Mouse (Mus musculus) forebrain, embryonic 12.5 days (tissue): ENCODE data around the gene Shc3. TPM values are rescaled to one million over a fixed set of nuclear protein-coding genes. Genes with fewer than 3 reads are reported as not detected.
A peak's percentile ranks its signal among the peaks of the same experiment; 100 is the strongest.

Experiments
- ATAC-seq: fragments of 200-750 bp; cut with Nextera tagmentation; 2 replicates; pipeline ENCODE4 v1.8.0; 2017; ENCODE audit warnings: moderate TSS enrichment; ENCODE audit not compliant: low FRiP score
- H3K27ac ChIP-seq: fragments of 300-500 bp; sonication (generic); 2 replicates; pipeline ENCODE4 v1.5.1; 2016; ENCODE audit warnings: mild to moderate bottlenecking
- H3K27me3 ChIP-seq: fragments of 300-500 bp; sonication (generic); 2 replicates; pipeline ENCODE4 v1.6.1; 2016; ENCODE audit warnings: mild to moderate bottlenecking
- H3K36me3 ChIP-seq: fragments of 300-500 bp; sonication (generic); replicated peaks from 2 replicates; pipeline ENCODE4 v1.6.1; 2016; ENCODE audit warnings: mild to moderate bottlenecking
- H3K4me1 ChIP-seq: fragments of 300-500 bp; sonication (generic); 2 replicates; pipeline ENCODE4 v1.6.1; 2016
- H3K4me2 ChIP-seq: fragments of 300-500 bp; sonication (generic); 2 replicates; pipeline ENCODE4 v1.6.1; 2016; ENCODE audit warnings: mild to moderate bottlenecking, moderate library complexity
- H3K4me3 ChIP-seq: fragments of 300-500 bp; sonication (generic); replicated peaks from 2 replicates; pipeline ENCODE4 v1.5.1; 2016; ENCODE audit warnings: mild to moderate bottlenecking
- H3K9ac ChIP-seq: fragments of 300-500 bp; sonication (generic); 2 replicates; pipeline ENCODE4 v1.6.1; 2016; ENCODE audit warnings: mild to moderate bottlenecking
- H3K9me3 ChIP-seq: fragments of 300-500 bp; sonication (generic); 2 replicates; pipeline ENCODE4 v1.6.1; 2016
- WGBS: fragments of 180-500 bp; shearing (Covaris S2); methylation state at CpG from one replicate; pipeline ENCODE4 v1.1.7; 2016; 5-methylcytosine and 5-hydroxymethylcytosine counted together
- polyA plus RNA-seq: library from polyadenylated mRNA; unstranded; fragments of >200 nt; fragmentation: Nextera tagmentation; extraction: Ambion mirVana; gene quantifications from 2 replicates; pipeline ENCODE4 v1.2.1, GENCODE M21; 2016

Shc3 gene
- polyA plus RNA-seq, 1 experiment from 2014 or later: 7.9 TPM

DNA sequence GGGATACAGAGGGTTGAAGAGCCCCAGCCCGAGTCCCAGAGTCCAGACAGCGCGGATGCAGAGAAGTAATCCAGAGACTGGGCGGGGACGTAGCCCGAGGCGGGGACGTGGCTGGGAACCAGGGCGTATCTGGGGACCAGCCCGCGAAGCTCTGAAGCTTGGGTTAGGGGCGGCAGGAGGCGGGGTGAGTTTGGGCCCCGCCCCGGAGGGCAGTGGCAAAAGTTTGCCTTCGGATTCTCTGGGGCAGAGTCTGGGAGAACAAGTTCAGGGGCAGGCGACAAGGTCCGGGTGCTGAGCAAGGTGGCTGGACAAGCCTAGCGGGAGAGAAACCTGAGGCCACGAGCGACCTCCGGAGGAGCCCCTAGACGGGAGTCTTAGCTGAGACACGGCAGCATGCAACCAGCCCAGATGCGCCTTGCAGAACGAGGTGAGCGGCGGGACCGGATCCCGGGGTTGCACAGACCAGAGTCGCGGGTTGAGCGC lies 160.7 kb downstream of the Shc3 start, which contains the start of gene S1pr3:
Gene S1pr3 (plus strand): TSS at position 121 of the 483 bp plus-strand sequence.
- peak within 1 kb of the TSS; percentile 65 for H3K4me2 ChIP-seq
- H3K9me3 ChIP-seq: 0 out of 2 replicates have a peak, but pooled peaks cover 4% of the 10 kb centered on the region
- H3K27ac ChIP-seq: no peak within 1 kb of the TSS
- 2% methylated on average over 33 of the region's 33 CpGs for WGBS
- ATAC-seq: peak; percentile 69
- H3K4me1 ChIP-seq: peaks cover 22% of the 10 kb centered on the region
- H3K4me3 ChIP-seq: peak within 1 kb of the TSS; percentile 40
- H3K36me3 ChIP-seq: peaks cover 3% of the 10 kb centered on the region; the same call in 1 of the 2 replicates
- H3K9ac ChIP-seq: peak within 1 kb of the TSS; percentile 21
- H3K27me3 ChIP-seq: peaks cover 27% of the 10 kb centered on the region

DNA sequence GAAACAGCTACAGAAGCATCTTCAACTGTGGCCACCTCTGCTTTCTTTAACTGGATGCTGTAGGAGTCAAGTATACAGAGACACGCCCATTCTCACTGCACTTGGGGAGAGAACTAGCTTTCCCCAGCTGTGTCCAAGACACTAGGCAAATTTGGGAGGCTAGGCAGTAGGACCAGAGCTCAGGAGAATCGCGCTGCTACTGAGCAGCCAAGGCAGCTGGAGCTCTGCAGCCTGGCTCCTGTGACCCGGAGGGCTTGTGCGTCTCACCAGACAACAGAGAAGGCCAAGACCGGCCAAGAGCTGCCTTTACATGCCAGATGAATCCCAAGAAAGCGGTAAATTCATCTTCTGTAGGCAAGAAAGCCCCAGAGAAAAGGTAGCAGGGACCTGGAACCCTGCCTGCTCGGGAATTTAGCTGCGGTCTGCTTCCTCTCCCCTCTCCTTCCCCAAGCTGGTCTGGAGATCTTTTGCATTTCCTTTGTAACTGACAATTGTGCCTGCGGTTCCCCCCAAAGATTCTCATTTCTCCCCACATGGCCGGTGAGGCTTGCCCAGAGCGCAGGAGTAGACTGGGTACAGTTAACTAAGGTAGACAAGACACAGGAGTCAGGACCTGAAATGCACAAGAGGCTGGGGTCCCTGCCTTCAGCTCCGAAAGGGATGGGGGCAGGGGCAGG lies 161.5 kb downstream of the Shc3 start:
- no peak for ATAC-seq
- 34% methylated on average over 13 of the region's 13 CpGs for WGBS
- no peak overlapping the region for H3K27ac ChIP-seq
- H3K27me3 ChIP-seq: peaks cover 27% of the 10 kb centered on the region
- H3K4me2 ChIP-seq: peak overlapping the region; percentile 65; the same call in 1 of the 2 replicates
- no peak overlapping the region for H3K4me3 ChIP-seq
- 0 out of 2 replicates have a peak overlapping the region, but pooled peaks have one; percentile 4 for H3K9ac ChIP-seq
- peaks cover 22% of the 10 kb centered on the region for H3K4me1 ChIP-seq
- H3K9me3 ChIP-seq: 0 out of 2 replicates have a peak, but pooled peaks cover 4% of the 10 kb centered on the region
- H3K36me3 ChIP-seq: peaks cover 3% of the 10 kb centered on the region; the same call in 1 of the 2 replicates

- peaks cover 27% of the 10 kb centered on the region for H3K4me1 ChIP-seq
- 95% methylated on average over 13 of the region's 13 CpGs for WGBS
- peaks cover 27% of the 10 kb centered on the region for H3K27me3 ChIP-seq
- no peak overlapping the region for H3K4me3 ChIP-seq
- H3K36me3 ChIP-seq: peaks cover 3% of the 10 kb centered on the region; the same call in 1 of the 2 replicates
- no peak overlapping the region for H3K4me2 ChIP-seq
- no peak overlapping the region for H3K27ac ChIP-seq
- no peak overlapping the region for H3K9ac ChIP-seq
- ATAC-seq: no peak
- 0 out of 2 replicates have a peak, but pooled peaks cover 4% of the 10 kb centered on the region for H3K9me3 ChIP-seq
Measured at GRCm38 (mm10) chr13:51405731-51406320, 163.4 kb downstream of the Shc3 start.

GRCm38 (mm10) chr13:51404566-51404965 lies 164.7 kb downstream of the Shc3 start:
- Histone ChIP-seq H3K36me3 (peaks cover 3% of the 10 kb centered on the region; the same call in 1 of the 2 replicates), H3K27me3 (peaks cover 20% of the 10 kb centered on the region), H3K27ac (no peak overlapping the region), H3K9me3 (0 out of 2 replicates have a peak, but pooled peaks cover 4% of the 10 kb centered on the region), H3K4me3 (no peak overlapping the region), H3K4me2 (no peak overlapping the region), H3K4me1 (peaks cover 33% of the 10 kb centered on the region), H3K9ac (no peak overlapping the region)
- no peak for ATAC-seq
- WGBS: 91% methylated on average over 4 of the region's 4 CpGs

- 0 out of 2 replicates have a peak, but pooled peaks cover 4% of the 10 kb centered on the region for H3K9me3 ChIP-seq
Measured at GRCm38 (mm10) chr13:51400736-51401501, 168.3 kb downstream of the Shc3 start.

GRCm38 (mm10) chr13:51400186-51400719 lies 169.0 kb downstream of the Shc3 start:
- Histone ChIP-seq H3K27me3 (no peaks in the 10 kb centered on the region), H3K4me3 (peak overlapping the region; percentile 34), H3K4me2 (peak overlapping the region; percentile 60), H3K36me3 (peaks cover 6% of the 10 kb centered on the region; the same call in 1 of the 2 replicates), H3K9ac (peak overlapping the region; percentile 50; the same call in 1 of the 2 replicates), H3K9me3 (peaks cover 7% of the 10 kb centered on the region), H3K27ac (no peak overlapping the region), H3K4me1 (peaks cover 12% of the 10 kb centered on the region)
- 40% methylated on average over 14 of the region's 14 CpGs for WGBS
- ATAC-seq: no peak; the same call in 1 of the 2 replicates

More at GRCm38 (mm10) chr13:51400736-51401501, 168.3 kb downstream of the Shc3 start:
- H3K9ac ChIP-seq: peak overlapping the region; percentile 50
- ATAC-seq: peak; percentile 67; the same call in 1 of the 2 replicates
- H3K27ac ChIP-seq: no peak overlapping the region
- no peaks in the 10 kb centered on the region for H3K27me3 ChIP-seq
- H3K4me3 ChIP-seq: peak overlapping the region; percentile 34
- H3K4me1 ChIP-seq: peaks cover 12% of the 10 kb centered on the region
- 17% methylated on average over 20 of the region's 20 CpGs for WGBS
- H3K36me3 ChIP-seq: peaks cover 3% of the 10 kb centered on the region; the same call in 1 of the 2 replicates
- peak overlapping the region; percentile 60 for H3K4me2 ChIP-seq

DNA sequence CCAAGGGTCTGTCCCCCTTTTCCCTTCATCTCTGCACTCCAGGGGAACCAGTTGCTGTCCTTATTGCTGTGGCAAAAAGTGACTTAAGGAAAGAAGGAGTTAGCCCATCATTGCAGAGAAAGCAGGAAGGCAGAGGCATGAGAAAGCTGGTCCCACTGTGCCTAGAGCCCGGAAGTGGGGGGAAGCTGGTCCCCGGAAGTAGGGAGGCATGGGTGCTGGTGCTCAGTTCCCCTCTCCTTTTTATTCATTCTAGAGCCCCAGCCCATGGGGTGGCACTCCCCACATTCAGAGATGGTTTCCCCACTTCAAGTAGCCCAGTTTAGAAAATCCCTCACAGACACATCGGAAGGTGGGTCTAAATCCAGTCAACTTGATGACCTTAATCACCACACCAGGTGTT lies 169.7 kb downstream of the Shc3 start:
- H3K4me1 ChIP-seq: peaks cover 12% of the 10 kb centered on the region
- H3K9me3 ChIP-seq: peaks cover 11% of the 10 kb centered on the region
- H3K4me2 ChIP-seq: no peak overlapping the region
- no peak overlapping the region for H3K27ac ChIP-seq
- no peak overlapping the region for H3K9ac ChIP-seq
- H3K36me3 ChIP-seq: peaks cover 5% of the 10 kb centered on the region; the same call in 1 of the 2 replicates
- H3K4me3 ChIP-seq: no peak overlapping the region
- 89% methylated on average over 3 of the region's 3 CpGs for WGBS
- no peak for ATAC-seq
- H3K27me3 ChIP-seq: no peaks in the 10 kb centered on the region

DNA sequence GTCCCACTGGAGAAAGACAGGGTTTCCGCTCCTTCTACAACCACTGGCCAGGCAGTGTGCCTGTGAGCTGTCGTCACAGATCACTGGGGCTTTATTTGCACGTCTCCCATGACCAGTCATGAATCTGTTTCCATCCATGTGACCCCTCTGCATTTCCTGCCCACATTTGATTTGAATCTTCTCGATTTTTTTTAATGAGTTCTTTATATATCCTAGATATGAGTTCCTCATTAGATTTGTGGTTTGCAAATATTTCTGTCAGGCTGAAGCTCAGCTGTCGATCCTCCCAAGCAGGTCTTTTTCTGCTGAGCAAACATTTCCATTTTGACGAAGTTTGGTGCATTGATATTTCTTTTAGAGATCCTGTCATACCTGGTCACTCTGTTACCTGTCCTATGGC lies 171.4 kb downstream of the Shc3 start:
- H3K4me3 ChIP-seq: no peak overlapping the region
- H3K4me1 ChIP-seq: peaks cover 12% of the 10 kb centered on the region
- H3K27ac ChIP-seq: no peak overlapping the region
- no peak overlapping the region for H3K9ac ChIP-seq
- no peak overlapping the region for H3K4me2 ChIP-seq
- H3K36me3 ChIP-seq: 0 out of 2 replicates have a peak, but pooled peaks cover 5% of the 10 kb centered on the region
- WGBS: 88% methylated on average over 6 of the region's 6 CpGs
- no peaks in the 10 kb centered on the region for H3K27me3 ChIP-seq
- peaks cover 7% of the 10 kb centered on the region for H3K9me3 ChIP-seq
- ATAC-seq: no peak

GRCm38 (mm10) chr13:51392256-51392655 lies 177.0 kb downstream of the Shc3 start:
- H3K27ac ChIP-seq: no peak overlapping the region
- H3K4me2 ChIP-seq: no peak overlapping the region
- no peaks in the 10 kb centered on the region for H3K27me3 ChIP-seq
- H3K36me3 ChIP-seq: 0 out of 2 replicates have a peak, but pooled peaks cover 5% of the 10 kb centered on the region
- ATAC-seq: no peak
- no CpG with 5 or more reads among the region's 1 CpGs for WGBS
- no peak overlapping the region for H3K4me3 ChIP-seq
- H3K9ac ChIP-seq: no peak overlapping the region
- peaks cover 7% of the 10 kb centered on the region for H3K9me3 ChIP-seq
- peaks cover 7% of the 10 kb centered on the region; the same call in 1 of the 2 replicates for H3K4me1 ChIP-seq

DNA sequence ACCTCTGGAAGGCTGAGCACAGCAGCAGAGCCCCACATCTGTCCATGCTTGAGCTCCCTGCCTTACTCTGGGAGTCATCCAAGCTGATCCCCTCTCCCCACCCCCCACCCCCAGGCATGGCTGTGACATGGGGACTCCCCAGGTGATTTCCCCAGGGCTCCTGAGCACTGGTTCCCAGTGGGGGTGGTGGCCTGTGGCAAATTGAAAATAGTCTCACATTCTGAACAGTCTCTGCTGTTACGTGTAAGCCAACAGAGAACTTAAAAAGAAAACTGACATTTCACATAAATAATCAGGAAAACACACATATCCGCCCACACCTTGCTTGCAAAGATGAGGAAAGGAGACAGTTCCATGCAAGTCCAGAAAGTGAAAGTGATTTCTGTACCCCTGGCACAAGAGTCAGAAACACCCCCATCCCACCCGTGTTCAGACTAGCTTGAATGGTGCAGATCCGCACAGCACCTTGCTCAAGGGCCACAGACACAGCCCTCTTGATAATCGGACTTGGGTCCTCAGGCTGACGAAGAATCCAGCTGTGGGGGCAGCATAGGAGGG lies 177.8 kb downstream of the Shc3 start:
- no peaks in the 10 kb centered on the region for H3K27me3 ChIP-seq
- peaks cover 7% of the 10 kb centered on the region; the same call in 1 of the 2 replicates for H3K4me1 ChIP-seq
- H3K4me3 ChIP-seq: no peak overlapping the region
- H3K9me3 ChIP-seq: peaks cover 7% of the 10 kb centered on the region
- H3K36me3 ChIP-seq: 0 out of 2 replicates have a peak, but pooled peaks cover 5% of the 10 kb centered on the region
- ATAC-seq: no peak
- H3K9ac ChIP-seq: no peak overlapping the region
- H3K27ac ChIP-seq: no peak overlapping the region
- no peak overlapping the region for H3K4me2 ChIP-seq
- 92% methylated on average over 6 of the region's 6 CpGs for WGBS

DNA sequence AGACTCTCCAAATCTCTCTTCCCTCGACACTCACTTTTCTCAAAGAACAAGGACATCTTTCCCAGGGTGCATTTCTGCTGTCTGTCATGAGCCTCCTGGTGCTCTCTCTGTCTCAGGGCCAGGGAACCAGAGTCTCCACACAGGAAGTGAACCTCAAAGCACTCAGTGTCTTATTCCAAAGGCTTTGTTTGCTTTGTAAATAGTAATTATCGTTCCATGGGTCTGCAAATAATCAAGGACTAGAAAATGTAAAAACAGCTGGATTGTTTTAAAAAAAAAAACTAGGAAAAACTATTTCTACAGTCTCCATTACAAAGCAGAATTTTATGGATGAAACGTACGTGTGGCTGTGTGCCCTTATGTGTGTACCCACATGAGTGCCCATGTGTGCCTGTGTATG lies 178.8 kb downstream of the Shc3 start:
- H3K27ac ChIP-seq: no peak overlapping the region
- no peak for ATAC-seq
- 76% methylated on average over 4 of the region's 4 CpGs for WGBS

More for the DNA sequence above, 178.8 kb downstream of the Shc3 start:
- no peak overlapping the region for H3K4me3 ChIP-seq
- H3K9ac ChIP-seq: no peak overlapping the region
- 0 out of 2 replicates have a peak, but pooled peaks cover 4% of the 10 kb centered on the region for H3K36me3 ChIP-seq
- H3K4me1 ChIP-seq: peaks cover 7% of the 10 kb centered on the region; the same call in 1 of the 2 replicates
- H3K9me3 ChIP-seq: peaks cover 6% of the 10 kb centered on the region
- H3K4me2 ChIP-seq: no peak overlapping the region
- no peaks in the 10 kb centered on the region for H3K27me3 ChIP-seq
